Mouse (Mus musculus): ENCODE results near the gene Nfyb.

Gene Nfyb

GRCm38 (mm10) chr10:82745301-82745700 is 18.6 kb downstream of the Nfyb start:
- no peak for DNase-seq (ENCODE audit: low spot score in 2 of 2)

DNA sequence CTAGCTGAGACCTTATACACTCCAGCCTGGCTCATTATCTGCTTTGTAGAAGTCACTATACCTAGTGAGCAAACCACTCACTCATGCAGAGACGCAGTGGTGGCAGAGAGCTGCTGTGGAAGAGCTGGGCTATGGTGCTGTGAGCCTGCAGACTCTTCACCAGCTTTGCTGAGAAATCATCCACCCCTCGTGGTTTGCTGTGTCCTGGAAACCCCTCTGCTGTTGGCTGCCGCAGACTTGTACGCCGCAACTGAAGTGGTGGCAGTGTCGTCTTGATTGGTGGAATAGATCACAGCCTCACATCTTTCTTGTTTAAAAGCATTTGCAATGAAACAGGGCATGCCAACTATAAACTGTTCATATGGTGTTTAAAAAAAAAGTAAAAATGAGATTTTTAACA is 19.6 kb downstream of the Nfyb start:
- DNase-seq (ENCODE audit: low spot score in 2 of 2) = no peak

DNA sequence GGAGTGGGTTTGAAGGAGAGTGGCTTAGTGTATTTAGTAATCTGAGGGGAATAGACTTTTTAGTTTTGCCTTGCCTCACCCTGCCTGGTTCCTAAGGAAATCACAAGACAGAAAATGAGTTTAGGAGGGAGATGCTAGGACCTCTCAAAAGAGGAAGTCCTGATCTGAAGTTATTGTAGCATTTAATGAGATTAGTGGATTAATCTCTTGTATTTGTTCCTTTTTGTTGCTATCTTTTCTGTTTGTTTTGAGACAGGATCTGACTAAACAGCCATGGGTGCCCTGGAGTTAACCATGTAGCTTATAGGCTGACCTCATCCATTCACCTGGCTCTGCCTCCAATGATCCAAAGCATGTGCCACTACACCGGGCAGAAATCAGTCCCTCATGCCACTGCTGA is 21.4 kb downstream of the Nfyb start:
- no peak for DNase-seq (ENCODE audit: low spot score in 2 of 2)

GRCm38 (mm10) chr10:82741876-82742275 is 22.1 kb downstream of the Nfyb start:
- no peak for DNase-seq (ENCODE audit: low spot score in 2 of 2)

DNA sequence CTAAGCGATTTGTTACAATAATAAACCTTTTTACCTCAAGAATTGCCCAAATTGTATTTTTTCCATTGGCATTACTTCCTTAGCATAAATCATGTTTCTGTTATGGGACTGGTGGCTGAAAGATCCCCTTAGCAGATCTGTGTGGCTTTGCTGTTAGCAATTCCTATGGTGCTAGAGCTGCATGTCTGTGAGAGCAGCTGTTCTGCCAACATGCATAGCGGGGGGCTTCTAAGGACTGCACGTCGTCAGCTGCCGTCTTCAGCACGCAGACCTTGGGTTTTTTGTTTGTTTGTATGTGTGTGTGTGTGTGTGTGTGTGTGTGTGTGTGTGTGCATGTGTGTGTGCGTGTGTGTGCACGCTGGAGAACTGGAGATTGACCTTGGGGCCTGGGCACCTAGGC is 22.6 kb downstream of the Nfyb start:
- no peak for DNase-seq (ENCODE audit: low spot score in 2 of 2)

GRCm38 (mm10) chr10:82699296-82699941 is 64.5 kb downstream of the Nfyb start:
- DNase-seq (ENCODE audit: low spot score in 2 of 2) = peak in 1 of 2 experiments; percentile 24

DNA sequence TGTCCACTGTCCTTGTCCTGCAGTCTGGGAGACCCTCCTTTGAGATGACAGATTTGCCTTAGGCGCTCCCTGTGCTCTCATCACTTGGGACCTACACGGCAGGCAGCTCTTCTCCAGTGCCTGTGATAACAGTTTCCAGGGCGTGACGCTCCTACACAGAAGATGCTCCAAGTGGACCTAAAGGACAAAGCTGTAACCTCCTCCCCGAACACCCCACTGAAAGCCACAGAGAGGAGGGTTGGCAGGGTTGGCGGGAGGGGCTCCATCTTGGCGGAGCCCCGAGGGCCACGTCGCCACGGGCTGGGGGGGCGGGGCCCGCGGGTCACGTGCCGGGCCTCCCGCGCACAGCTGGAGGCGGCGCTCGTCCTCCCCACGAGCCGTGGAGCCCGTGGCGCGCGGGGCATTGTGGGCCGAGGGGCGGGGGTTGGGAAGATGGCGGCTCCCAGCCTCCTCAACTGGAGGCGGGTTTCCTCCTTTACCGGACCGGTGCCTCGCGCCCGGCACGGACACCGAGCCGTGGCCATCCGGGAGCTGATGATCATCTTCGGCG is 65.2 kb downstream of the Nfyb start:
- peak; percentile 88 to 90 for DNase-seq (ENCODE audit: low spot score in 2 of 2)

Data from frontal cortex, postnatal 36 days (tissue).